Mouse (Mus musculus) adipocyte (in vitro differentiated cells): ENCODE data around the gene Scgb2b12.
"Not testable (repeated sequence)": the region's sequence is repeated elsewhere in the genome, so short reads cannot be mapped to it uniquely, and the experiment has no call there.

Experiments used
- DNase-seq: peaks from one replicate; pipeline ENCODE4 v3.0.0-alpha.2; 2016; ENCODE audit warnings: low spot score

Scgb2b12 gene

GRCm38 (mm10) chr7:32327145-32327544 is at the start of gene Scgb2b12:
Gene Scgb2b12 (minus strand): TSS chr7:32327245.
- not testable (repeated sequence) for DNase-seq

DNA sequence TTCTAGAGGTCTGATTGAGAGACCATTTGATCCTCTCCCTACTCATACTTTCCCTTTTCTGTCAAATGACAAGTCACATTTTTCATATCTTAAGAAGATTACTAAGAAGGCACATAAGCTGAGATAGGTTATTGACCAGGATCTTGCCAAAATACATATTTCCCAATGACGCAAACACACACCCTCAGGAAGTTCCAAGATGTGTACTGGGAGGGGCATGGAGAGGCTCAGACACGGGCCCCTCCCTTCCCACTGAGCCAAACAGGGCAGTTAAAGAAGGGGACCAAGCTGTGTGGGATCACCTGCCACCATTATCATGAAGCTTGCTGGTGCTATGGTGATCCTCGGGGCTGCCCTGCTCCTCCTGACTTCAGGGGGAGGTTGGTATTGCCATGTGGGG is 6.8 kb upstream of the Scgb2b12 start, which contains the start of gene Scgb1b12:
TSS of gene Scgb1b12 (plus strand) at position 301 of the 400 bp plus-strand sequence.
- not testable (repeated sequence) for DNase-seq
